Mouse (Mus musculus) adrenal gland (tissue): ENCODE measurements around the gene Ear14.
"Not testable (repeated sequence)": the region's sequence is repeated elsewhere in the genome, so short reads cannot be mapped to it uniquely, and the experiment has no call there.

Experiments
- intact Hi-C: fragments of 180-260 bp; cut with DNase I; formaldehyde crosslinking; loops from one replicate; pipeline ENCODE4 v1.15.1; 2025

Gene Ear14

DNA sequence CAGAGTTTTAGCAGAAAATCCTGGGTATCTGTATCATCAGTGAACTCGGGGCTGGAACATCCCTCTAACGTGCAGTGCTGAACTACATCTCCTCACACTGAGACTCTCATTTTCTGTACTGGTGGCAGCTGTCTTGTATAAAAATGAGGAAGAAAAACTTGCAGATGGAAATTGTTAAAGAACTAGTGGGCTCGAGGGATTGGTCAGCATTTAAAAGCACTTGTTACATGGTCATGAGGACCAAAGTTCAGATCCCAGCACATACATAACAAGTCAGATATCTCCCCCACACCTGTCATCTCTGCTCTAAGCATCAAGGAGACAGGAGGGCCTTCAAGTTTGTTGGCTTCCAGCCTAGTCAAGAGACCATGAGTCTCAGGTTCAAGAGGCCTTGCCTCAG is 47.2 kb downstream of the Ear14 start:
- intact Hi-C loops = no loop called here

DNA sequence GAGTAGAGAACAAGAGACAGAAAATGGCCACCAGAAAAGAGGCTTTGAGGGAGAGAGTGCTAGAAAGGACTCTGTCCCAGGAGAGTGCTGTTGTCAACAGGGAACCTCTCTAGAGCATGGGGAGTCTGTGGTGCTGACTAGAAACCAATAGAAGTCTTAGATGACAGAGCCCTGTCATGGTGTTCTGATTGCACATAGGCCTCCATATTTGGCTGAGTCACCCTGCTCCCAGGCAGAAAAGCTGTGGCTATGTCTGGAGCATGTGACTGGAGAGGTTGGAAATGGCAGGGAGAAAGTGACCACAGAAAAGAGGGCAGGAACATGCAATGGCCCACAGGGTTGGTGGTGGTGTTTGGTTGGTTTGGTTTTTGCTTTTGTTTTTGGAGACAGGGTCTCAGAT is 49.0 kb downstream of the Ear14 start:
- intact Hi-C loops = not testable (repeated sequence)

- intact Hi-C loops = no loop called here
Measured at GRCm38 (mm10) chr14:51253569-51253968, 50.4 kb downstream of the Ear14 start.
